Mouse (Mus musculus) G1E (cell line): ENCODE data around the gene Atrip. TPM values are rescaled to one million over a fixed set of nuclear protein-coding genes. Genes with fewer than 3 reads are reported as not detected.

Experiments used
- ATAC-seq: 2 replicates; pipeline ENCODE4 v1.8.0; 2016; ENCODE audit warnings: mild to moderate bottlenecking; ENCODE audit not compliant: insufficient number of reproducible peaks, poor library complexity, low FRiP score, severe bottlenecking; ENCODE audit errors: extremely low read depth
- DNase-seq: peaks from one replicate; pipeline ENCODE4 v3.0.0; 2012; ENCODE audit warnings: low spot score
- H3K27me3 ChIP-seq: 2 replicates; pipeline ENCODE4 v1.6.1; 2012; ENCODE audit warnings: mild to moderate bottlenecking, low read length, inconsistent platforms; ENCODE audit not compliant: insufficient read depth
- H3K36me3 ChIP-seq: replicated peaks from 2 replicates; pipeline ENCODE3; 2012; ENCODE audit warnings: mild to moderate bottlenecking, inconsistent platforms
- H3K4me1 ChIP-seq: 2 replicates; pipeline ENCODE4 v1.6.1; 2012; ENCODE audit warnings: low read depth, low read length, inconsistent platforms, mixed read lengths; ENCODE audit not compliant: insufficient read depth
- H3K4me3 ChIP-seq: 2 replicates; pipeline ENCODE4 v1.5.1; 2012; ENCODE audit warnings: low read depth, mild to moderate bottlenecking, inconsistent platforms, low read length, moderate library complexity, mixed read lengths
- H3K9me3 ChIP-seq: replicated peaks from 2 replicates; pipeline ENCODE4 v1.6.1; 2012; ENCODE audit warnings: inconsistent platforms
- CTCF ChIP-seq: IDR thresholded peaks from 2 replicates; pipeline ENCODE4 v1.5.1; 2012; ENCODE audit warnings: low read depth, low read length, inconsistent platforms, mixed read lengths
- GATA1 ChIP-seq: IDR thresholded peaks from 2 replicates; pipeline ENCODE4 v1.6.1; 2012; ENCODE audit warnings: borderline replicate concordance, low read length, inconsistent platforms, mixed read lengths
- GATA2 ChIP-seq: IDR thresholded peaks from 2 replicates; pipeline ENCODE4 v1.6.1; 2012; ENCODE audit warnings: low read depth, low read length, inconsistent platforms, borderline replicate concordance
- POLR2AphosphoS5 ChIP-seq: IDR thresholded peaks from 2 replicates; pipeline ENCODE4 v1.6.1; 2012; ENCODE audit warnings: low read depth, low read length, inconsistent platforms; ENCODE audit not compliant: insufficient replicate concordance
- TAL1 ChIP-seq: conservative IDR thresholded peaks from 2 replicates; pipeline ENCODE4 v1.6.1; 2012; ENCODE audit warnings: low read depth, low read length, inconsistent platforms, mixed read lengths
- polyA plus RNA-seq: library from polyadenylated mRNA; stranded (reverse); fragments of >175 nt; gene quantifications from 2 replicates; pipeline ENCODE4 v1.2.3, GENCODE M21; 2012
- total RNA-seq, 2 experiments: library from RNA; stranded (forward) in 1 of 2; stranded (reverse) in 1 of 2; fragments of 200-1000 nt in 1 of 2; fragments of >200 nt in 1 of 2; fragmentation: Nextera tagmentation in 1 of 2; gene quantifications; 2 replicates each; pipeline ENCODE4 v1.2.3; 2014 to 2017

Gene Atrip
- total and polyA plus RNA-seq, 3 experiments, result 9.2 to 18.1 (median 16.4) TPM

DNA sequence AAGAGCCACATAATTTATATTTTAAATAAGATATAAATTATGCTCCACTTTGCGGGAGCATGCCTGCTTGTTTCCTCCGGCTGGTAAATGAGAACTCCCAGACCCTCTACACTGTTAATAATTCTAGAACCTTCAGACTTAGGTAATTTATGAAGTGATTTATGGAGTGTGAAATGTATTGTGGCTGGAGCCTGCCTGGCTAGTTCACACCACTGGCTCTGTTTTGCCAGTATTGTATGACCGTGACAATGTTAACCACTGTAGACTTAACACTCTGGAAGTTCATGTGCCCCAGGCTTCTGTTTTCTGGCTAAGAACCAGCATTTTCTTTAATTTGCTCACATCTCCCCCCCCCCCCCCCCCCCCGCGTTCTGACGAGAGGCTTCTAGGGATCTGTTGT, 33.4 kb upstream of the Atrip start:
- no peak for DNase-seq
- ATAC-seq, result no peak
- TF ChIP-seq GATA2, result no peak
- no peak for TF ChIP-seq CTCF
- TF ChIP-seq TAL1, result no peak
- no peak for TF ChIP-seq POLR2AphosphoS5
- TF ChIP-seq GATA1, result no peak

DNA sequence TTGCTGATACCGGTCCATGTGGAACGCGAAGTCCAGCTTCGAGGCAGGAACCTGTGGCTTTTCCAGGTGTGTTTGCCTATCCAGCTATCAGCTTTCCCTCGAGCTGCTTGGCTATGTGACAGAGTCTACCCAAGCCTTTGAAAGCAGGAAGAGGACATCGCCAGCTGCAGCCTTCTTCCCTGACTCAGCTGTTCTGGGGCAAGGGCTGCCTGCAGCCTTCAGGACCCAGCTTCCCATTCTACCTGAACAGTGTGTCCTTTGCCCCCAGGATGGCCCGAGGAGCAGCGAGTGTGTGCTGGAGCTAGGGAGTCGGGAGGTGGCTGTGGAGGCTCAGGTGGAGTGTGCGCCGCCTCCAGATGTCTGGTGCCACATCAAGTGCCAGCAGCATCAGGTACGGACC, 31.7 kb upstream of the Atrip start:
- no peaks in the 10 kb centered on the region for H3K9me3 ChIP-seq
- no peaks in the 10 kb centered on the region for H3K36me3 ChIP-seq
- H3K4me1 ChIP-seq, result no peaks in the 10 kb centered on the region; the same call in 1 of the 2 replicates
- ATAC-seq (no peak), DNase-seq (no peak)
- TF ChIP-seq POLR2AphosphoS5, result no peak
- no peak for TF ChIP-seq TAL1
- TF ChIP-seq GATA1, result no peak
- TF ChIP-seq GATA2, result no peak
- TF ChIP-seq CTCF, result no peak
- no peak overlapping the region for H3K4me3 ChIP-seq
- H3K27me3 ChIP-seq, result peaks cover 42% of the 10 kb centered on the region

More for the DNA sequence above, 33.4 kb upstream of the Atrip start:
- H3K9me3 ChIP-seq, result no peaks in the 10 kb centered on the region
- H3K27me3 ChIP-seq, result peaks cover 43% of the 10 kb centered on the region
- H3K4me3 ChIP-seq, result no peak overlapping the region
- no peaks in the 10 kb centered on the region for H3K36me3 ChIP-seq
- H3K4me1 ChIP-seq, result no peaks in the 10 kb centered on the region; the same call in 1 of the 2 replicates

DNA sequence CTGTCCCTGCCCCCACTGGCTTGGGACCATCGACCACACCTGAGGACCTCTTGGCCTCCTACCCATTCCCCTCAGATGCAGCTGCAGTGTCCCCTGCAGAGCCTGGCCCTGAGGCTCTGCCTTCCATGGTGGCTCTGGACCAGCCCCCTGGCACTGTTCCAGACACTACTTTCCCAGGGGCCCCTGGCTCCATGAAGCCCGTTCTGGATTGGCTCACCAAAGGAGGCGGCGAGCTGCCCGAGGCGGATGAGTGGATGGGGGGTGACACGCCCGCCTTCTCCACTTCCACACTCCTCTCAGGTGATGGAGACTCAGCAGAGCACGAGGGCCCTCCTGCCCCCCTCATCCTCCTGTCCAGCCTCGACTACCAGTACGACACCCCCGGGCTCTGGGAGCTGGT, 31.1 kb upstream of the Atrip start:
- DNase-seq (no peak), ATAC-seq (no peak)
- Histone ChIP-seq H3K9me3 (no peaks in the 10 kb centered on the region), H3K4me3 (no peak overlapping the region), H3K4me1 (no peaks in the 10 kb centered on the region; the same call in 1 of the 2 replicates), H3K36me3 (no peaks in the 10 kb centered on the region), H3K27me3 (peaks cover 44% of the 10 kb centered on the region)
- TF ChIP-seq CTCF (no peak), TAL1 (no peak), GATA1 (no peak), GATA2 (no peak), POLR2AphosphoS5 (no peak)

DNA sequence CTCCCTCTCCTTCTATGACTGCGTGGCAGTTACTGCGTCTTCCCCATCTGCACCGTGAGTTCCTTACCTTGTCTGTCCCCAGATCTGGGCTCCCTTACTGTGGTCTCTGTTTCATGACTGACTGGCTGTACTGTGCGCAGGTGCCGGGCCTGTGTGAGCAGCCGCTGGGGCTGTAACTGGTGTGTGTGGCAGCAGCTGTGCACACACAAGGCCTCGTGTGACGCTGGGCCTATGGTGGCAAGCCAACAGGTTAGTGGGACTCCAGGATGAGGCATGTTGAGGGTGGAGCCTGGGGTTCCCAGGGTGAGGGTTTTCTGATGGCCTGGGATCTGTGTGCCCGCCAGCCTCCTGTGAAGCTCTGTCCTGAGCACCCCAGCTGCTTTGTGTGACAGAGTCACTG, 30.2 kb upstream of the Atrip start:
- DNase-seq (no peak), ATAC-seq (no peak)
- Histone ChIP-seq H3K27me3 (peaks cover 46% of the 10 kb centered on the region), H3K4me1 (no peaks in the 10 kb centered on the region; the same call in 1 of the 2 replicates), H3K9me3 (no peaks in the 10 kb centered on the region), H3K4me3 (no peak overlapping the region), H3K36me3 (no peaks in the 10 kb centered on the region)
- no peak for TF ChIP-seq GATA2
- no peak for TF ChIP-seq GATA1
- no peak for TF ChIP-seq POLR2AphosphoS5
- TF ChIP-seq TAL1, result no peak

DNA sequence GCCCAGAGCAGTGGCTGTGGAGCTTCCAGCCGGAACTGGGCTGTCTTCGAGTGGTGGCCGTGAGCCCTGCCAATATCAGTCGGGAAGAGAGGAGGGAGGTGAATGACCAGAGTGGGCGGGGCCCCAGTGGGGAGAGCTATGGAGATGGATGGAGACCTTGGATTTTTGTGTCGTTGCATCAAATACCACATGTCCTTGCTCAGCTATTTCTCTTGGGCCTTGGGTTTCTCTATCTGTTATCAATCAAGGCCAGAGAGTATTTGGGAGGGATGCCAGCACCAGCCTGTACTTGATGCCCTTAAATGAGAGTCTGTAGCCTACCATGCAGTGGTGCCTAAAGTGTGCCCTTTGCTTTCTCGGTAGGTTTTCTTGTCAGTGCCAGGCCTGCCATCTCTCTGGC, 29.3 kb upstream of the Atrip start:
- peaks cover 47% of the 10 kb centered on the region for H3K27me3 ChIP-seq
- ATAC-seq, result no peak

DNA sequence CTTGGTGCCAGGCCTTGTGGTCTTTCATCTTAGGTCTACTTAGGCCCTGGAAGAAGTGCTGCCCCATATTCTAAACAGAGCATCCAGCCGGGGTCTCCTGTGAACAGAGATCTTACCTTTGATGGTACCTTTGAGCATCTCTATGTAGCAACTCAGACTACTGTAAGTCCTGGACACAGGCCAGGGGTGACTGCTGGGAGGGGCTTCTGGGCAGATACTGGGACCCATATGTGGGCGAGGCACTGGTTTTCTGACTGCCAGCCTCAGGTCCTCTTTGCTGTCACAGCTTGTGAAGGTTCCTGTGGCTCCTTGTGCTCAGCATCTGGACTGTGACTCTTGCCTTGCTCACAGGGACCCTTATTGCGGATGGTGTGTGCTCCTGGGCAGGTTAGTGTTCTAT, 28.6 kb upstream of the Atrip start:
- Histone ChIP-seq H3K9me3 (no peaks in the 10 kb centered on the region), H3K27me3 (peaks cover 43% of the 10 kb centered on the region), H3K36me3 (no peaks in the 10 kb centered on the region), H3K4me3 (no peak overlapping the region), H3K4me1 (no peaks in the 10 kb centered on the region; the same call in 1 of the 2 replicates)
- no peak for ATAC-seq
- no peak for TF ChIP-seq CTCF
- TF ChIP-seq TAL1, result no peak
- TF ChIP-seq POLR2AphosphoS5, result no peak
- TF ChIP-seq GATA2, result no peak
- TF ChIP-seq GATA1, result no peak
- no peak for DNase-seq

More for the DNA sequence above, 29.3 kb upstream of the Atrip start:
- DNase-seq, result no peak
- TF ChIP-seq POLR2AphosphoS5 (no peak), CTCF (no peak), GATA1 (no peak), TAL1 (no peak), GATA2 (no peak)
- no peaks in the 10 kb centered on the region for H3K36me3 ChIP-seq
- no peak overlapping the region for H3K4me3 ChIP-seq
- H3K9me3 ChIP-seq, result no peaks in the 10 kb centered on the region
- no peaks in the 10 kb centered on the region; the same call in 1 of the 2 replicates for H3K4me1 ChIP-seq

DNA sequence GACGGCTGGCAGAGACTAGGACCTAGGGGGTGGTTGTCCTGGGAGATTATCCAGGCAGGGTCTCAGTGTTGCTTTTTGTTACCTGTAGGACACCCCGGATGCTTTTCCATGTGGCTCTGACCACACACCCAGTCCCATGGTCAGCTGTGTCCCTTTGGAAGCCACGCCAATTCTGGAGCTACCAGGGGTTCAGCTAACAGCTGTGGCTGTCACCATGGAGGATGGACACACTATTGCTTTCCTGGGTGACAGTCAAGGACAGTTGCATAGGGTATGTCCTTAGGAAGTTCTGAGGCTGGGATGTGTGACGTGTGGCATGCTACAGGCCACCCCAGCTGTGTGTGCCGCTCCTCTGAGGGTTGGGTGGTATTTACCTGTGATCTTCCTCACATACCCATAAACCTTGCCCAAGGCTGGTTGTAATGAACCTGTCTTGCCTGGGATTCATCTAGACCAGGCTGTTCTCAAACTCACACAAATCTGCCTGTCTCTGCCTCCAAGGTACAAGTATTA, 28.1 kb upstream of the Atrip start:
- no peak for ATAC-seq
- TF ChIP-seq POLR2AphosphoS5 (no peak), GATA2 (no peak), GATA1 (no peak), CTCF (no peak), TAL1 (no peak)
- H3K4me1 ChIP-seq, result no peaks in the 10 kb centered on the region; the same call in 1 of the 2 replicates
- H3K36me3 ChIP-seq, result no peaks in the 10 kb centered on the region
- no peak overlapping the region for H3K4me3 ChIP-seq
- peaks cover 48% of the 10 kb centered on the region for H3K27me3 ChIP-seq
- no peak for DNase-seq
- no peaks in the 10 kb centered on the region for H3K9me3 ChIP-seq
